Mouse (Mus musculus) stomach, postnatal 0 days (tissue): Measurements from ENCODE around the gene 0610009B22Rik.

Source experiments
- CTCF ChIP-seq: IDR thresholded peaks from 2 replicates; pipeline ENCODE4 v1.5.1; 2016; ENCODE audit warnings: antibody characterized with exemption, low read depth, mild to moderate bottlenecking, moderate library complexity
- EP300 ChIP-seq: optimal IDR thresholded peaks from 2 replicates; pipeline ENCODE3; 2016; ENCODE audit warnings: antibody characterized with exemption

DNA sequence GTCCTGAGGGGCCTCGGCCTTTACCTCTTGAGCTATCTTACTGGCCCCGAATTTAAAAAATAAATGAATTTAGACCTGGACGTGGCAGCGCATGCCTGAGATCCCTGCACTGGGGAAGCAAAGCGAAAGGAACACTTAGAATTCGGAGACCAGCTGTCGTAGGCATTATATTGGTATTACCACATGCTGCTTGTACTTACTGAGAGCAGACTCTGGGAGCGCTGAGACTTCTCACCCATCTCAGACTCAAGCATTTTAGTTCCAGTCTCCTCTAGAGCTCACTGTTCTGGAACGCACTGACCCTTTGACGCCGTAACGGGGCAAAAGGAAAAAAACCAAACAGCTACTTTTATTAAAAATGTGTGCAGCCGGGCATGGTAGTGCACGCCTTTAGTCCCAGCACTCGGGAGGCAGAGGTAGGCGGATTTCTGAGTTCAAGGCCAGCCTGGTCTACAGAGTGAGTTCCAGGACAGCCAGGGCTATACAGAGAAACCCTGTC is 26.8 kb downstream of the 0610009B22Rik start:
- no peak for TF ChIP-seq CTCF
- no peak for TF ChIP-seq EP300
